Mouse (Mus musculus) embryo, embryonic 10 days (tissue): ENCODE measurements at regions not wholly inside any gene's neighbourhood (a gene's known extent, or its start where the extent isn't known, plus 50 kb on each side); places are given as distances from the start of the nearest gene placed in this dataset.

Experiments
- DNase-seq: peaks from one replicate; pipeline ENCODE4 v3.0.0-alpha.2; 2015; ENCODE audit warnings: low spot score

- no peak for DNase-seq
These were observed 63.8 kb upstream of the Thpo start for GRCm38 (mm10) chr16:20798115-20798514.

- DNase-seq = no peak
These were observed 60.4 kb upstream of the Thpo start for GRCm38 (mm10) chr16:20794721-20795120.
